23 mouse cellular contexts compared by ENCODE assay signal in the genomic region with DNA sequence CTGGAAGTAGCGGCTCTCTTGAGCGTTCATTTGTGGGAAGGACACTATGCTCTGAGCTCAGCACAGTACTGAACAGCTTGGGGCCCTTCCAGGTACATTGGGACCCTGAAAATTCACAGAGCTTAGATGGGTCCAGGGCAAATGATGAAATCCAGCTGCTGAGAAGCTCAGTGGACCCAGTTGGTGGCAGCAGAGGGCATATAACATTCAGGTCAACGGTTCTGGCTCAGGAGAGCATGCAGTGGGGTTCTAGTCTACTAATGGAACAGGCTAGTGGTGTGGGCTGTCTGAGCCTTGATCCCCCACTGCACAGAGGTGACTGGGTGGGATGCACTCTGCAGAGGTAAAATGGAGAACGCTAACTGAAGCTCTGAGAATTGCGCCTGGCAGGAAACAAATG.
DNase-seq lines count a peak whose midpoint lies in the region; ATAC-seq and TF ChIP-seq lines count a peak whose summit lies in the region.
"Had no signal": no experiment of that assay in that cellular context is flagged by ENCODE, and none has a peak within 500 bp of the region (broad histone marks: within the 10 kb centered on the region; RNA-seq: fewer than 3 reads in every experiment).

No protein-coding gene starts in this region.

- no peaks in the 10 kb centered on the region for H3K9me3 ChIP-seq in heart, postnatal 0 days (replicated peaks; ENCODE audit: control insufficient read depth, low read length)
- H3K9me3 ChIP-seq in liver, embryonic 14.5 days (ENCODE audit: control insufficient read depth, low read length): no peaks in the 10 kb centered on the region
- no peaks in the 10 kb centered on the region for H3K9me3 ChIP-seq in stomach, postnatal 0 days (ENCODE audit: control insufficient read depth, low read length)
- H3K9me3 ChIP-seq: embryonic facial prominence, embryonic 15.5 days; forebrain, embryonic 10.5 days; heart, embryonic 10.5 days; hindbrain, embryonic 15.5 days; liver, embryonic 15.5 days had no signal

- no peak for DNase-seq in heart, postnatal 0 days (ENCODE audit: low spot score)
- DNase-seq in heart, adult 18-20 months: no peak
- no peak for DNase-seq in liver, embryonic 14.5 days (ENCODE audit: low read depth in 3 of 3, low spot score in 3 of 3)
- no peak for DNase-seq in liver
- DNase-seq in thymus, adult 2 months: peak; percentile 35
- DNase-seq in thymus, adult 18-20 months: no peak
- DNase-seq in stomach, postnatal 0 days (ENCODE audit: low spot score): no peak
- DNase-seq in heart, postnatal 25 days (ENCODE audit: low spot score): no peak
- DNase-seq: B cell, adult 2 months; cerebellum, adult 9-10 months; embryo, embryonic 11 days; gastrocnemius, postnatal 10 days; heart, postnatal 36 days; kidney, adult 11 months; layer of hippocampus, postnatal 36 days; left cerebral cortex, postnatal 4 days; midbrain, embryonic 14.5 days; spleen, adult 18-20 months had no signal

- peak; percentile 38 for TF ChIP-seq CTCF in heart, postnatal 0 days (IDR thresholded peaks at IDR 0.05; ENCODE audit: low read depth)
- TF ChIP-seq CTCF in liver, embryonic 14.5 days (IDR thresholded peaks at IDR 0.05; ENCODE audit: low read depth): 0 out of 2 replicates have a peak, but pooled peaks have one; percentile 22
- no peak for TF ChIP-seq CTCF in thymus, adult 2 months (IDR thresholded peaks at IDR 0.05; ENCODE audit: borderline replicate concordance, control insufficient read depth, extremely low read depth, insufficient read depth, low read length, poor library complexity)
- TF ChIP-seq CTCF in stomach, postnatal 0 days (IDR thresholded peaks at IDR 0.05; ENCODE audit: low read depth): peak; percentile 43

- intact Hi-C loops in heart, postnatal 25 days (cut with DNase I): loop anchor here (2.0 kb wide), 1 partner anchor 143 kb away; no protein-coding TSS in a partner anchor

- WGBS in heart, postnatal 0 days: 80% methylated on average over 5 of the region's 5 CpGs
- 51% methylated on average over 5 of the region's 5 CpGs for WGBS in liver, embryonic 14.5 days (ENCODE audit: insufficient replicate concordance)
- 47% methylated on average over 5 of the region's 5 CpGs for WGBS in thymus, adult 2 months
- 78% methylated on average over 5 of the region's 5 CpGs for WGBS in stomach, postnatal 0 days

- ATAC-seq in heart, postnatal 0 days (ENCODE audit: insufficient read depth, low read depth): no peak
- ATAC-seq in liver, embryonic 14.5 days (ENCODE audit: insufficient read depth): no peak
- ATAC-seq in stomach, postnatal 0 days (ENCODE audit: low FRiP score, low TSS enrichment): no peak

- peaks cover 34% of the 10 kb centered on the region for H3K4me1 ChIP-seq in heart, postnatal 0 days (ENCODE audit: control insufficient read depth, insufficient read depth)
- peaks cover 0 to 6% of the 10 kb centered on the region in 2 experiments; a peak in 2 of 4 replicates for H3K4me1 ChIP-seq in liver, embryonic 14.5 days (replicated peaks; ENCODE audit: control insufficient read depth in 2 of 2, insufficient read depth in 2 of 2, low read length in 1 of 2)
- peaks cover 75% of the 10 kb centered on the region for H3K4me1 ChIP-seq in thymus, adult 2 months (replicated peaks; ENCODE audit: control insufficient read depth, insufficient read depth, low read length)
- H3K4me1 ChIP-seq in stomach, postnatal 0 days (replicated peaks; ENCODE audit: control insufficient read depth, insufficient read depth): no peaks in the 10 kb centered on the region
- H3K4me1 ChIP-seq: liver, embryonic 15.5 days had no signal

- H3K9ac ChIP-seq in heart, postnatal 0 days (replicated peaks; ENCODE audit: low read depth, low read length): no peak overlapping the region
- no peak overlapping the region for H3K9ac ChIP-seq in liver, embryonic 14.5 days (replicated peaks)
- no peak overlapping the region for H3K9ac ChIP-seq in stomach, postnatal 0 days (ENCODE audit: low read length)
- H3K9ac ChIP-seq: embryonic facial prominence, embryonic 15.5 days; hindbrain, embryonic 15.5 days; liver, embryonic 15.5 days had no signal

- TF ChIP-seq POLR2A in thymus, adult 2 months (IDR thresholded peaks at IDR 0.05; ENCODE audit: control insufficient read depth, extremely low read depth, insufficient read depth, low read length, poor library complexity): no peak

- no peaks in the 10 kb centered on the region for H3K27me3 ChIP-seq in heart, postnatal 0 days (ENCODE audit: control insufficient read depth, insufficient read depth, low read length)
- no peaks in the 10 kb centered on the region for H3K27me3 ChIP-seq in liver, embryonic 14.5 days (ENCODE audit: control insufficient read depth, insufficient read depth, low read length)
- no peaks in the 10 kb centered on the region for H3K27me3 ChIP-seq in thymus, adult 2 months (ENCODE audit: control insufficient read depth, insufficient read depth, low read length)
- H3K27me3 ChIP-seq in stomach, postnatal 0 days (ENCODE audit: control insufficient read depth, insufficient read depth, low read length): no peaks in the 10 kb centered on the region
- H3K27me3 ChIP-seq: embryonic facial prominence, embryonic 15.5 days; hindbrain, embryonic 15.5 days; liver, embryonic 15.5 days had no signal

- no peak overlapping the region for H3K27ac ChIP-seq in heart, postnatal 0 days (ENCODE audit: low read depth)
- no peak overlapping the region for H3K27ac ChIP-seq in liver, embryonic 14.5 days
- H3K27ac ChIP-seq in thymus, adult 2 months (ENCODE audit: control insufficient read depth, insufficient read depth, low read length): no peak overlapping the region; the same call in 1 of the 2 replicates
- no peak overlapping the region for H3K27ac ChIP-seq in stomach, postnatal 0 days (replicated peaks)
- H3K27ac ChIP-seq: embryonic facial prominence, embryonic 15.5 days; forebrain, embryonic 10.5 days; hindbrain, embryonic 15.5 days; liver, embryonic 15.5 days had no signal

- no peak overlapping the region for H3K4me2 ChIP-seq in heart, postnatal 0 days (ENCODE audit: low read depth, low read length)
- no peak overlapping the region for H3K4me2 ChIP-seq in liver, embryonic 14.5 days (ENCODE audit: low read depth)
- no peak overlapping the region for H3K4me2 ChIP-seq in stomach, postnatal 0 days (replicated peaks; ENCODE audit: low read depth)
- H3K4me2 ChIP-seq: embryonic facial prominence, embryonic 15.5 days; hindbrain, embryonic 15.5 days; liver, embryonic 15.5 days had no signal

- TF ChIP-seq EP300 in heart, postnatal 0 days (IDR thresholded peaks at IDR 0.05; ENCODE audit: low read depth): no peak
- no peak for TF ChIP-seq EP300 in liver, embryonic 14.5 days (IDR thresholded peaks at IDR 0.05; ENCODE audit: low read depth)
- TF ChIP-seq EP300 in stomach, postnatal 0 days (optimal IDR thresholded peaks at IDR 0.05): no peak

- H3K4me3 ChIP-seq in heart, postnatal 0 days (ENCODE audit: low read depth, low read length): no peak overlapping the region
- no peak overlapping the region for H3K4me3 ChIP-seq in liver, embryonic 14.5 days (ENCODE audit: insufficient read depth in 1 of 2, low read depth in 2 of 2, low read length in 2 of 2)
- no peak overlapping the region for H3K4me3 ChIP-seq in thymus, adult 2 months (ENCODE audit: control insufficient read depth, insufficient read depth, low read length)
- no peak overlapping the region for H3K4me3 ChIP-seq in stomach, postnatal 0 days (ENCODE audit: low read depth, low read length)
- H3K4me3 ChIP-seq: embryonic facial prominence, embryonic 15.5 days; forebrain, embryonic 10.5 days; heart, embryonic 10.5 days; hindbrain, embryonic 15.5 days; liver, embryonic 15.5 days had no signal

- no peaks in the 10 kb centered on the region for H3K36me3 ChIP-seq in heart, postnatal 0 days (replicated peaks; ENCODE audit: control insufficient read depth, insufficient read depth, low read length)
- no peaks in the 10 kb centered on the region for H3K36me3 ChIP-seq in liver, embryonic 14.5 days (replicated peaks; ENCODE audit: control insufficient read depth, insufficient read depth, low read depth)
- H3K36me3 ChIP-seq in thymus, adult 2 months (ENCODE audit: control insufficient read depth, insufficient read depth, low read length): no peaks in the 10 kb centered on the region
- H3K36me3 ChIP-seq in stomach, postnatal 0 days (ENCODE audit: control insufficient read depth, insufficient read depth, low read length): no peaks in the 10 kb centered on the region
- H3K36me3 ChIP-seq: embryonic facial prominence, embryonic 15.5 days; forebrain, embryonic 10.5 days; heart, embryonic 10.5 days; hindbrain, embryonic 15.5 days; liver, embryonic 15.5 days had no signal
